Mouse (Mus musculus): ENCODE data around the gene Dnajc17.

GRCm38 (mm10) chr2:119250826-119251478 is 42.4 kb upstream of the Dnajc17 start:
- TF ChIP-seq GATA1 (IDR thresholded peaks at IDR 0.05; ENCODE audit: borderline replicate concordance, low read length) = peak; percentile 98
- TF ChIP-seq FLI1 (IDR thresholded peaks at IDR 0.05; ENCODE audit: low read length) = no peak

Measured in megakaryocyte, embryonic 14.5 days (primary cell).